Comparison of ENCODE assay signal across 8 mouse cellular contexts in the genomic region with DNA sequence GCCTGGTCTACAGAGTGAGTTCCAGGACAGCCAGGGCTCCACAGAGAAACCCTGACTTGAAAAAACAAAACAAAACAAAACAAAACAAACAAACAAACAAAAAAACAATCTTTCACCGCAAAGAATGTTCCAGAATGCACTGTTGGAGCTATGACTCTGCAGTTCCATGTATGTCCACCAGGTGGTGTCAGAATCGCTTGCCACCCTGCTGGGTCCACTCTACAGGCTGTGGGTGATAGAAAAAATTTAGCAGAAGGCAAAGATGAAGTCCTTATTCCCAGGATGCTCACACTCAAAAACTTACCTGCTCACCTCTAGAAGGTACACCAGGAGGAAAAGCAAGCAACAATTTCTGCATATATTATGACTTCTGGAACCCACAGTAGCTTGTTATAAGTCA. TPM values are rescaled to one million over a fixed set of nuclear protein-coding genes. Genes with fewer than 3 reads are reported as not detected.
DNase-seq lines count a peak whose midpoint lies in the region; ATAC-seq and TF ChIP-seq lines count a peak whose summit lies in the region.

No protein-coding gene starts in this region.

- ATAC-seq in stomach, postnatal 0 days (ENCODE audit: low FRiP score, low TSS enrichment): peak; percentile 67; the same call in 1 of the 2 replicates

- intact Hi-C loops in left cerebral cortex, adult 2 months (cut with DNase I): loop anchor here (1.0 to 2.0 kb wide), 2 partner anchors 51 to 114 kb away; no protein-coding TSS in a partner anchor

- no peaks in the 10 kb centered on the region; the same call in 1 of the 2 replicates for H3K4me1 ChIP-seq in stomach, postnatal 0 days (replicated peaks; ENCODE audit: control insufficient read depth, insufficient read depth)

- H3K36me3 ChIP-seq in stomach, postnatal 0 days (ENCODE audit: control insufficient read depth, insufficient read depth, low read length): no peaks in the 10 kb centered on the region

- H3K27me3 ChIP-seq in stomach, postnatal 0 days (ENCODE audit: control insufficient read depth, insufficient read depth, low read length): no peaks in the 10 kb centered on the region

- no peak overlapping the region for H3K4me2 ChIP-seq in stomach, postnatal 0 days (replicated peaks; ENCODE audit: low read depth)

- peak; percentile 55 to 72 for DNase-seq in left cerebral cortex, adult 2 months (ENCODE audit: extremely low spot score in 1 of 2, low spot score in 2 of 2)
- DNase-seq in left cerebral cortex, adult 11 months (ENCODE audit: low spot score): no peak
- peak; percentile 29 for DNase-seq in Muller cell, postnatal 12 days (ENCODE audit: inconsistent ontology term)
- peak; percentile 87 for DNase-seq in cerebellum, adult 9-10 months
- peak; percentile 24 for DNase-seq in gastrocnemius, postnatal 25 days
- DNase-seq in layer of hippocampus, postnatal 14 days (ENCODE audit: low spot score in 2 of 2): peak; percentile 65 to 83
- peak; percentile 75 for DNase-seq in naive thymus-derived CD4-positive, alpha-beta T cell, adult 2 months (ENCODE audit: low read depth)
- DNase-seq in stomach, postnatal 0 days (ENCODE audit: low spot score): peak; percentile 55

- no peak overlapping the region for H3K4me3 ChIP-seq in left cerebral cortex, adult 2 months
- H3K4me3 ChIP-seq in stomach, postnatal 0 days (ENCODE audit: low read depth, low read length): no peak overlapping the region

- H3K9ac ChIP-seq in stomach, postnatal 0 days (ENCODE audit: low read length): no peak overlapping the region

- H3K9me3 ChIP-seq in stomach, postnatal 0 days (ENCODE audit: control insufficient read depth, low read length): no peaks in the 10 kb centered on the region

- peak; percentile 96 for TF ChIP-seq CTCF in left cerebral cortex, adult 2 months (IDR thresholded peaks at IDR 0.05)
- TF ChIP-seq CTCF in stomach, postnatal 0 days (IDR thresholded peaks at IDR 0.05; ENCODE audit: low read depth): peak; percentile 98

- no peak for TF ChIP-seq EP300 in stomach, postnatal 0 days (optimal IDR thresholded peaks at IDR 0.05)

- WGBS in stomach, postnatal 0 days: 8% methylated on average over 2 of the region's 2 CpGs

- no peak overlapping the region for H3K27ac ChIP-seq in left cerebral cortex, adult 2 months
- no peak overlapping the region for H3K27ac ChIP-seq in stomach, postnatal 0 days (replicated peaks)

RNA-seq across cellular contexts. Expression of a gene that starts 34.4 kb away (rescaled TPM):
- total RNA-seq in left cerebral cortex, adult 2 months (2021): not detected
- not detected for total RNA-seq in gastrocnemius, postnatal 25 days (2021)
- not detected for total RNA-seq in layer of hippocampus, postnatal 14 days (2021)
- polyA plus RNA-seq in stomach, postnatal 0 days (2015; fragmentation: Nextera tagmentation; extraction: Ambion mirVana): not detected in 2 replicates

RNA-seq across cellular contexts. Expression of a gene that starts 49.7 kb away (rescaled TPM):
- total RNA-seq in left cerebral cortex, adult 2 months (2021): 10 to 100 TPM; 27.3 to 31.1 TPM
- 1 to 10 TPM; 5.3 to 6.6 TPM for total RNA-seq in gastrocnemius, postnatal 25 days (2021)
- total RNA-seq in layer of hippocampus, postnatal 14 days (2021): 10 to 100 TPM; 36.1 to 39.2 TPM
- polyA plus RNA-seq in stomach, postnatal 0 days (2015; fragmentation: Nextera tagmentation; extraction: Ambion mirVana): 17.7 and 17.8 TPM in 2 replicates
